Mouse (Mus musculus) skeletal muscle tissue, adult 2 months (tissue): ENCODE measurements around the gene Rbm12.

ENCODE experiments used
- DNase-seq: peaks from one replicate; pipeline ENCODE4 v3.0.0-alpha.2; 2012; ENCODE audit warnings: low read depth, low spot score

The Rbm12 gene

GRCm38 (mm10) chr2:156079674-156080073, 32.1 kb downstream of the Rbm12 start:
- DNase-seq, result peak; percentile 46

GRCm38 (mm10) chr2:156079183-156079560, 32.6 kb downstream of the Rbm12 start:
- DNase-seq, result no peak

- peak; percentile 56 for DNase-seq
Observed at GRCm38 (mm10) chr2:156078421-156079182, 33.2 kb downstream of the Rbm12 start.

GRCm38 (mm10) chr2:156077461-156077860, 34.3 kb downstream of the Rbm12 start:
- DNase-seq, result no peak

GRCm38 (mm10) chr2:156073725-156074124, 38.1 kb downstream of the Rbm12 start:
- DNase-seq, result no peak

GRCm38 (mm10) chr2:156071236-156071635, 40.5 kb downstream of the Rbm12 start:
- DNase-seq, result no peak

- DNase-seq, result no peak
Observed at GRCm38 (mm10) chr2:156067916-156068315, 43.9 kb downstream of the Rbm12 start.

GRCm38 (mm10) chr2:156066126-156066525, 45.7 kb downstream of the Rbm12 start:
- DNase-seq, result no peak

- DNase-seq, result no peak
Observed at GRCm38 (mm10) chr2:156065099-156066041, 46.4 kb downstream of the Rbm12 start, which contains the start of gene Spag4. TSS of gene Spag4 (plus strand) at chr2:156065175.

GRCm38 (mm10) chr2:156052816-156053215, 59.0 kb downstream of the Rbm12 start, which contains the start of gene Fer1l4:
TSS of gene Fer1l4 (minus strand) at chr2:156052947.
- no peak for DNase-seq

GRCm38 (mm10) chr2:156047929-156048328, 63.8 kb downstream of the Rbm12 start:
- DNase-seq, result no peak

- no peak for DNase-seq
Observed at GRCm38 (mm10) chr2:156042903-156043302, 68.9 kb downstream of the Rbm12 start.
